Mouse (Mus musculus): ENCODE data around the gene Ctr9. TPM values are rescaled to one million over a fixed set of nuclear protein-coding genes. Genes with fewer than 3 reads are reported as not detected.

Ctr9 gene
- 10 to 100 TPM; 11.3 to 18.2 (median 12.9) TPM for total RNA-seq (2022)

DNA sequence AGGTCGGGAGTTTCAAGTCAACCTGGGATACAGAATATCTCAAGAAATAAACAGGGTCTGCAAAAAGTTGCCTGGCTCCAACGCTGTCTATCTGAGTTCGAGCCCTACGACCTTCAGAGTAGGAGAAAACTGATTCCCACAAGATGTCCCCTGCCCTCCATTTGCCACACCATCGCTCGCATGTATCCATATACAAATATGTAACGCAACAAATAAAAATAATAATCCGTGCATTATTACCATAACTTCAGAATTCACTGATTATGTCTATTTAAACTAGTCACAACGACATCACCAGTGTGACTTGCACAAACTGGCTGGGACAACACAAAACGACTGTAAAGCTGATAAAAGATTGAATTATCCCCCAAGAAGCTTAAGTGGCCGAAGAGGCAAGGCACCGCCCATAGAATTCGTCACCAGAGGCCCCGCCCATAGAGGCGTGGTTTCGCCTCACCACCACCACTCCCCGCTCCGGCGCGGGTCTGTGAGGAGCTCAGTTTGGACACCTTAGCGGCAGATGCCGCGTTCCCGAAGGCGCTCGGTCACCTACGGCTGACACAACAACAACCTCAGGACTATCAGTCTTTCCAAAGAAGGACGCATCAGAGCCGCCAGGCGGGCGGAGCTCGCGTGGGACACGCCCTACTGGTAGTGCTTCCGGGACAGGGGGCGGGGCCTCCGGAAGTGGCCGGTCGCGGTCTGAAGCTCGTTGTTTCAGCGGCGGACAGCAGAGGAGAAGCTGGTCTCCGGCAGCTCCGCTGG lies at the start of gene Ctr9:
TSS of gene Ctr9 (plus strand) at position 671 of the 765 bp plus-strand sequence.
- peak; percentile 95 for DNase-seq (ENCODE audit: low spot score)

DNA sequence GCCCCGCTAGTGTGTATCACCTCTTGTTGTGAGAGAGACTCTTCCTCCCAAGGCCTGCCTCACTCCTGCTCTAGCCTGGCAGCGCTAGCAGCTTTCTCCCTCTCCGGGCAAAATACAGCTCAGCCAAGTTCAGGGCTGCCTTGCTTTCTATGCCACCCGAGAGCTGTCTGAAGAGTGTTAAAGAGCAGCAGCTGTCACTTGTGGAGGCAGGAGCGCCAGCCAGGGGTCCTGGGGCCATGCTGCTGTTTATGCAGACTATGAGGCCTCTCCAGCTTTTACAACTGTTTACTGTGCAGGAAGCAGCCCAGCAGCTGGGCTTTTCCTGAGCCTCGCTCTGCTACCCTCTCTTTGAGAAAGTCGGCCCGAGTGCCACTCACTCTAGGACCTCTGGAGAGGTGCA lies 47.7 kb upstream of the Ctr9 start:
- no peak for DNase-seq (ENCODE audit: low spot score)

DNA sequence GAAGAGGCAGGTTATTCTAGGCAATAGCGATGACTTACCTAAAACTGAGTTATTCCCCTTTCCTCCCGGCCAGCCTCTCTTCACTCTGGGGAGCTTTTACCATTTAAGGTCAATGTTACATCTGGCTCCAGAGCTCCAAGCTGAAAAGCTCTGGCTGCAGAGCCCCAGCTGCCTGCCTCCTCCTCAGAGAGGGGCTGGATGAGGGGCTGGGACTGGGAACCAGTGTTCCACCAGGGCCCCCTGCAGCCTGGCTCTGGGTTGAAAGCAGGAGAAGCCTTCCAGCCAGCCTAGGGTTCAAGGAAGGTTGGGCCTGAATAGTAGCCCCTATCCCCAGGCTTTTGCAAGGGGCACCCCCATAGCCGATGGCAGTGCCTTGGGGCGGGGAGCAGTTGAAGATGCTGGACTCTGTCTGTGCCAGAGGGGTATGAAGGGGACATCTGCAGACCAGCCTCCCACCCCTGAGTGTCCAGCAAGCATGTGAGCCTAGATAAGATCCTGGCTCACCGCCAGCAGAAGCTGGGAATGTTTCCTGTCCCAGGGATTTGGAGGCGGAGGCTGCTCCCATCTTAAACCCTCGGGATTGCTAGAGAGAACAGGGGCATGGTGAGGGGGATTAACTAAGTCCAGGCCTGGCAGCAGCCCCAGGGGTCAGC lies 46.6 kb upstream of the Ctr9 start, which contains the start of gene Mrvi1:
TSS of gene Mrvi1 (minus strand) at position 409 of the 653 bp plus-strand sequence.
- DNase-seq (ENCODE audit: low spot score): peak; percentile 67

DNA sequence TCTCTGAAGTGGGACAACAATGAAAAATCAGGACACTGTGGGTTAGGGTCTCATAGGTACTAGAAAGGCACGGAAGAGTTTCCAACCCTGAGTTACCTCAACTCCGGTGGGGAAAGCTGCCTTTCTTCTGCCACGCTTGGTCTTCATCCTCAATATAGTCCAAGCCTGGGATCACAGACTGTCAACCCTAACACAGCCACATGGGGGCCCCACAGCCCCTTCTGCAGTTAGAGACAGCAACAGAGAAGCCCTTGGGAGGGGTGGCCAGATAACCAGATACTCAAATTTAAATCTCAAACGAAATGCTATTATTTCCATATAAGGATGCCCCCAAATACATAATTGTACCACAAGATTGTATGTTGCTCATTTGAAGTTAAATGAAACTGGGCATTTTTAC lies 46.0 kb upstream of the Ctr9 start:
- no peak for DNase-seq (ENCODE audit: low spot score)

DNA sequence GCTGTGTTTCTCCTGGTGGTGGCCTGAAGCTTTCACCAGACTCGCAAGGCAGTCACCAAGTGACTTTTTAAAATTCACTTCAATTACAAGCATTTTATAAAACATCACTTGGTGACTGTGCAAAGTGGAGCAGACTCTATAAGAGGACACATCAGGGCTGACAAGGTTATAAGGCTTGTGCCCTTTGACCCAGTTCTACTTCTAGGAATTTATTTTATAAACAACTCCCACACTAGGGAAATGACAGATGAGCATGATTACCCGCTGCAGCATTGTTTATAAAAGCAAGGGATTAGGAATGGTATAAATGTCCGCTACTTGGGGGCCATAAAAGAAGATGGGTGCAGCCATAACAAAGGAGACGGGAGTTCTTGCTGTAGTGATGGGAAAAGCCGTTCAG lies 45.1 kb upstream of the Ctr9 start:
- DNase-seq (ENCODE audit: low spot score): no peak

DNA sequence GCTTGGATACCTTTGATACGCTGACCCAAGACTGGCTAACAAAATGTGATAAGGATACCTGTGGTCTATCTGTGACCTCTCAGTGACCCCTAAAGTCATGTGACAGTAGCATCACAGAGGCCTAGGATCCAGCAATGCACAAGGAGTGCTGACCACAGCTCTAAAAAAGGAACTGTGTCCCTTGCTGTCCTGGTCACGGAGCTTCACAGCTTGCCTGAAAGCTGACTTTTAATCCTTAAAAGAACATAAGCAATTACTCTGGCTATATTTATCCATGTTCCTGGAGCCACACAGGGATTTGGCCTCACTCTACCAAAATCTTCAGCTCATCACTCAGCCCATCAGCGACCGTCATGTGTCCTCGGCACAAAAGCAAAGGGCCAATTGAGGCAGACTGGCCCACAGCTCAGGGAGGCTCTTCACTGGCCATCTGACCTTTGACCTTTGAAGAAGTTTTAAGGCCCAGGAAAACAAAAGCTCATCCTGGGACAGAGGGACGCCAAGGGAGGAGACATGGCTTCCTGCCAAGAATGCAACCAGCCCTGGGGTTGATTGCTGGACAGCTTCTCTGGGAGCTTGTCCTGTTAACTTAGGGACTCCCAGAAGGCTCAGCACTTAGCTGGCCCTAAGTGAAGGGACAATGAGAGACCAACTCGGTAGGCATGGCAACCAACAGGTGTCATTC lies 43.0 kb upstream of the Ctr9 start:
- no peak for DNase-seq (ENCODE audit: low spot score)

DNA sequence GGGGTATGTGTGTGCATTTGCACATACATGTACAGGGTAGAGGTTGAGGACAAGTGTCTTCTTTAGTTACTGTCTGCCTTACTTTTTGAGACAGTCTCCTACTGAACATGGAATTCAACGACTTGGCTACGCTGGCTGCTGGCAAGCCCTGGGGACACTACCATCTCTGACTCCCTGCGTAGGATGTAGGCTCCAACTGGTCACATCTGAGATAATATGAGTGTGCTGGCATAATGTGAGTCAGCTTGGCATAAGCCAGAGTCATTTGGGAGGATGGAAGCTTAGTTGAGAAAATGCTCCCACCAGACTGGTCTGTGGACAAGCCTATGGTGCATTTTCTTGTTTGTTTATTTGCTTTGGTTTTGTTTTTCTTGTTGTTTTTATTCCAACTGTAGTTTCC lies 40.7 kb upstream of the Ctr9 start:
- DNase-seq (ENCODE audit: low spot score): no peak

DNA sequence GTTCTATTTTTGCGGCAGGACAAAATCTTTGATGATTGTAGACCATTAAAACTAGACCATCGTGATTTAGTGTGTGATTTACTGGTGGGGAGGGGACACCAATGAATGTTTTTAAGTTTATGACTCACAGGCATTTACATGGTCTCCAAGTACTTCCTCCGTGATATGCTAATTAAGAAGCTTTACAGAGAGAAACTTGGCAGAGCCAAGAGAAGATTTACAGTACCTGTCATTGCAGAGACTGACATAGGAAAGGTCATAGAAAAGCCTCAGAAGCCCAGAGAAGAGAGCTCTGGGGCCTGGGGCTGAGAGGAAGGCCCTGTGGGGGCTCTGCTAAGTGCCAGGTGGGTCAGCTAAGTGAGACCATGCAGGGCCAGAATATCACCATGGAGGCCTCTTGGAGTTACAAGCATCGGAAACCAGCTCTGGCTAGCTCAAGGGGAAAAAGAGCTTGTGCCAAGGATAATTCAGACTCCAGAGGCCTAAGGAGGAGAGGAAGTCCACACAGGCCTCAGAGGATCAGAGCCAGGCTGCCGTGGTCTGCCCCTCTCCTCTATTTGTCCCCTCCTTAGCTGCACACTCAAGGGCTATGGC lies 39.4 kb upstream of the Ctr9 start:
- DNase-seq (ENCODE audit: low spot score): no peak

DNA sequence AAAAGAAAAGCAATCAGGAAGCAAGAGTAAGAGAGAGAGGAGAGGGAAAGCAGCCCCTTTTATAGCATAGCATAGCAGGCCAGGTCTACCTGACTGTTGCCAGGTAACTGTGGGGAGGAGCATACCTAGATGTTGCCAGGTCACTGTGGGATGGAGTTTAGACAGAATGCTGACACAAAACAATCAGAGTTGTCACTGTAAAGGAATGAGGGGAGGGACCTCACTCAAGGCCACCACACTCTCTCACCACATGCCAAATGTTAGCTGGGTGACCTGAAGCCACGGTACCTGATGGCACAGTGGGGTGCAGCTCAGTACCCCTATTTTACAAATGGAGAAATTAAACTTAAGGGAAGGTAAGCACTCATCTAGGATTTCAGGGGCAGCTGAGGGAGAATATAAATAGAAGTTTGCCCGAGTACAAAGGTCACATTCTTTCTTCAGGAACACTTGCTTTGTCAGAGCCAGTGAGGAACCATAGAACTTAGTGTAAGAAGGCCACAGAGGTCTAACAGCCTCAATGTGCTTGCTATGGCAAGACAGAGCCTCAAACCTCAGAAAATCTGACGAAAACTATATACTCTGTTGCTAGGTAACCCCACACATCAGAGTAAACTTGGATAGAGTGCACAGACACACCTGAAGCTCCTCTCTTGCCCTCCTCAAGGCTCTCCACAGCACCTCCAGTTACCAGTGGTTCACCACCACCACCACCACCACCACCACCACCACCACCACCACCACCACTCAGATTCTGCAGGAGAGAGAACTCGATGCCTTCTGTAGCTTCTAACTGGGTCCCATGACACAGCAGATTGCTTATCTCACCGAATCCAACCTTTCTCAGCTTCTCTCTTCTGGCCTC lies 38.2 kb upstream of the Ctr9 start:
- no peak for DNase-seq (ENCODE audit: low spot score)

DNA sequence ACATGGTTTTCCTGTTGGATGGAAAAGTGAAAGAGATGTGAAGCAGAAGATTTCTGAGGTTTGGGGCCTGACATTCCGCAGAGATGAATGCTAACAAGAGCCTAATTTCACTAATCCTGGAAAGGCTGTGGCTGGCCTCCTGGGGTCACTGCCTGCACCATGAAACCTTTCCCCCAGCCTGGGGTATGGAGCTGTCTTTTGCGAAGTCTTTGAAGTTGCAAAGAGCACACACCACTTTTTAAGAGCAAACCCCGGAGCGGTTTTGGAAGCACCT lies 37.6 kb upstream of the Ctr9 start:
- DNase-seq (ENCODE audit: low spot score): no peak

DNA sequence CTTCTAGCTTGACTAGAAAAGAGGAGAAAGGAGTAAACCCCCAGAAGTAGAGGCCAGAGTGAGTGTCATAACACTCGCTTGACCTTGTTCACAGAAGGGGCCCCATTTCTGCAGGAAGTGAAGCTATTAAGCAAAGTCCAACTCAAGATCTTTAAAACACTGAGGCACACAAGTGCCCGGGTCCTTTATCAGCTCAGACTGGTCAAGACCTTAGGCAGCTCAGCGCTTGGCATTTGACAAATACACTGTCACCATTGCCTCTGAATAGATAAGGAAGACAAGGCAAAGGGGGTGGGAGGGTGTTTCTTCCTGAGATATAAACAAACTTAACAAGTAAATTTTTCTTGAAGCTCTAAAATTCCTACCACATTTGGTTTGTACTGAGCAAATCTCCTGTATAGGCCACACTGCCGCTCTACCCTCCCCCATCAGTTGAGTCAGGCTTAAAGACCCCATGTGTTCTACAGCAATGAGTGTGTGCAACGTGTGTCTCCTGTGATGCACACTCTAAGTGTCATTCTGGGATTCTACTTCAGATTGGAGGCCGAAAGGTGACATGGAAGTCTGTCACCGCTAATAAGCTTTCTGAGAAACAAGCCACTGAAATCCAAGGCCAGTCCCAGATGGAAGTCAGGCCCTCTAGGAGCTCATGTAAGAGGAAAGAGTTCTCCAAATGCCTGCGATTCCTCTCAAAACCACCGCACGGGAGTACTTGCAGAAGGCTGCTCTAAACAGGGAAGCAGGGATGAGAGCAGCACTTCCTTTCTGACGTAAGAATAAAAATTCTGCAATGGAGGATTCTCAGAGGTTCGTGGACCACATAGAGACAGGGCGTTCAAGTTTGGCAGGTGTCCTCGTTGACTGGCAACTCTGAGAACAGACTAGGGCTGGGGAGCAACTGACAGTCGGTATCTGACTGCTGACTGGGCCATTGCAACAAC lies 29.6 kb upstream of the Ctr9 start:
- no peak for DNase-seq (ENCODE audit: low spot score)

DNA sequence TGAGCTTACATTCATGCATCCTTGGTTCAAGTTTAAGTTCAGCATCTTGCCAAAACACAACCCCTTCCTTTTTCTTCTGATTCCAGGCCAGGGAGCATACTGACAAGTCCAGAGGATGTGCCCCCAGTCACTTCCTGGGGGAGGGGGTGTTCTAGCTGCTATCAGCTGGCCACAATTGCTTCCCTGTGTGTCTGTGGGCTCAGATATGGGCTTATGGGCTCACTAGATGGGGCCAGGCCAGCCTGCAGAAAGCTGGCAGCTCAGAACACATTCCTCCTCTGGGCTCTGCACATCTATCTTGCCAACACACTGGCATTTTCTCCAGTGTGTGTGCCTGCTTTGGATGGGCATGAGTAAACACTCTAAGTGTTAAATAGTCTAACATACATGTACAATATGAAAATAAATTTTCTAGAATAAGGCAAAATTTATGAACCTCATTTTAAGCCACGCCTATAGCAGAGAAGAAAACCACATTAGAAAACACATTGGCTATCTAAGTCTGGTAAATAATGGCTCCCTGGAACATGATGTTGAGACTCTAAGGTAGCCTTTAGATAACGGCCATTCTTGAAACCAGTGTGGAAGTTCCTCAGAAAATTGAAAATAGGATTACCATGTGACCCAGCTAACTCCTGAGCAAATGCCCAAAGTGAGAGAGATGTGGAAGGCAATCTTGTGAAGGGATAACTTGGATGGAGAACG lies 24.5 kb upstream of the Ctr9 start:
- DNase-seq (ENCODE audit: low spot score): no peak

DNA sequence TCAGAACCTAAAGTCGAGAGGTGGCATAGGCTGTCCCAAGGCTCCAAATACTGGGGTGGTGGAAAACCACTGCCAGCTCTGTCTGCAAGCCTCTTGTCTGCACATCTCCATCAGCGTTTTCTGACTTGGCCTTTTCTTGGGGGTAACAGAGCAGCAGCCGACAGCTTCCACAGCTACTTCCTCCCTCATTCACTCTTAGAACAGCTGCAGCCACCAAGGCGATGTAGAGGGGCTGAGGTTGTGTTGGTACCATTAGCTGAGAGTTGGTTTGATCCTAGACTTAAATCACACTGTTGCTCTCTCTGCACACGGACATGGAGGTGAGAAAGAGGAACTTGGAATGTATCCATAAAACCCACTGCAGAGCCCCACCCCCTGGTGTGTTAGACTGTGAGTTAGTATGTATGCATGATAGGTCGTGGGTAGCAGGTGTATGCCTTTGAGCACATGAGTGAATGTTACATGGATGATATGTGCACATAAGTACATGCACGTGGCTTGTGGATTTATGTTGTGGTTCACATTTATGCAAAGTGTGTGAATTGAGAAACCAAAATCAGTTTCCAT lies 14.6 kb upstream of the Ctr9 start:
- no peak for DNase-seq (ENCODE audit: low spot score)

DNA sequence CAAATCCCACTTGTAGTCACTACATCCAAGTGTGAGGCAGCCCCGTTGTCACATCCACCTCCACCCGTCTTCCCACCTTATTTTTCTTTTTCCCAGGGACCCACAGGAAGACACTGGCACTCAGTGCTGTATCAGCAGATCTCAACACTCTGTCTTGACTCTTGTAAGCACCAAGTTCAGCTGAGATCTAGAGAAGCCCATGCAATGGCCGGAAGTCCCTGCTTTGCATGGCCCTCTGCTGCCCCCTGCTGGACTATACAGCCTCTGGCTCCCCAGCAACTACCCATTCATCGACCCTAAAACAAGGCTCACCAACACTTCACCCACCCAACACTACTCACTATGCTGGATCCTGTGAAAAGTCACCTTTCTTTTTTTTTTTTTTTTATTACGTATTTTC lies 13.9 kb upstream of the Ctr9 start:
- DNase-seq (ENCODE audit: low spot score): peak; percentile 84

DNA sequence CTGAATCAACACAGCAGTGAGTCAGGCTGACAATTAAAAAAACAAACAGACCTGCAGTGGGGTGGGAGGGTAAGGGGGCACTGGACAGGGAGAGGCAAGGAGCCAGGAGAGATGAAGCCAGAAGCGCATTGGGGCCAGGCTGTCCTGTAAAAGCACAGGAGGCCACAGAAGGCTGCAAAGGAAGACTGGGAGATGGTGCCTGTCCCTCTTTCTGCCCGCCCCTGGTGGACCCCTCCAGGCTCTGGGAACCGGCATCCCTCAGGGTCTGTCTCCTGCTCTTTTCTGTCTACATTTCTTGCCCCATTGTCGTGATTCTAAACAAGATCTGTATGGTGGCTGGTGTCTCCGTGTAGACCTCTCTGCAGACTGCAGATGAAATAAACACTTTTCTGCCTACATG lies 13.0 kb upstream of the Ctr9 start:
- DNase-seq (ENCODE audit: low spot score): no peak

DNA sequence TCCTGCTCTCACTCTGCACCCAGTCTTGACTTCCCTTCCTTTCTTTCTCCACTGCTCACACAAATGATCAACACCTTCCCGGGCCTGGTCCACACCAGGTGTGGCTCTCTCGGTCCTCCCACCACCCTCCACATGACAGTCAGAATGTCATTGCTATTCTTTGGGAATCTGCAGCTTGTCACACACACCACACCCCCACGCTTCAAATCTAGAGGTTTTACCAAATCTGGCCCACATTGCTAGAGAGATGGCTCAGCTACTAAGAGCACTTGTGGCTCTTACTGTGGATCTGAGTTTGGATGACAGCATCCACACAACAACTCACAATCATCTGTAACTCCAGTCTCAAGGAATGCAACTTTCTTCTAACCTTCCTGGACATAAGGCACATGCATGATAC lies 11.8 kb upstream of the Ctr9 start:
- DNase-seq (ENCODE audit: low spot score): no peak

DNA sequence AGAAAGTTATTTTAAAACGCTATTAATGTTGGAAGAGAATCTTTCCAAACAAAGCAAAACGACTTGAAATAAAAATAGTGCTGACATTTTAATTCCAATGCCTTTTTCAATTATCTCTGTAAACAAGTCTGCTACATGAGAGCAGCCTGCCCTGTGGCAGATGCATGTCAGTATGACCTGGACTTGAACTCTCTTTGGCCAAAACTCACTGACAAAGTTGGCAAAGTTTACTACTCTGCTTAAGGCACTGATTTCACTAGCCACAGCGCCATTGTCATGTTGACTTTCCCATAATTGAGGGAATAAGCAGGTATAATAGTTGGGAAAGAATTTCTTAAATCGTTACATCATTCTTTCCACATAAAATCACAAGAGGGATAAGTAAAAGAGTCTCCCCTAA lies 7.9 kb upstream of the Ctr9 start:
- no peak for DNase-seq (ENCODE audit: low spot score)

DNA sequence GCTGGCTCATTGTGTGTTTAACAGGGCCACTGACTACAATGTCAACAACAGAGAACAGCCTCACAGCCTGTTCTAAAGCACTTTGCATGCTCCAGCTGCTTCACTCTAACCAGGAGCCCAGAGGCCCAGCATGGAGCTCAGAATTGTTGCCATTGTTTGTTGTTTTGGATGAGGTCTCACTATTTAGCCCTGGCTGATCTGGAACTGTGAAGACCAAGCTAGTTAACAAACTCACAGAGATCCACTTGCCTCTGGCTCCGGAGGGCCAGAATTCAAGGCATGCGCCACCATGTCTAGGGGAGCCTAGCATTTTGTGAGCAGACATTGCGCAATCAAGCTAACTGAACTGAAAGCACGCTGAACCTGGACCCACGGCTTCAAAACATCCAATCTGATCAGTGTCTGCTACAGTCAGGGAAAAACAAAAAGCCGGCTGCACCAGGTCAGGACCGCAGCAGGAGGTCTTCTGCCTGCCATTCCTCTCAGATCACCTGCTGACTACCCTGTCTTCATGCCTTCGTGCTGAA lies 4.6 kb upstream of the Ctr9 start:
- DNase-seq (ENCODE audit: low spot score): peak; percentile 26

DNA sequence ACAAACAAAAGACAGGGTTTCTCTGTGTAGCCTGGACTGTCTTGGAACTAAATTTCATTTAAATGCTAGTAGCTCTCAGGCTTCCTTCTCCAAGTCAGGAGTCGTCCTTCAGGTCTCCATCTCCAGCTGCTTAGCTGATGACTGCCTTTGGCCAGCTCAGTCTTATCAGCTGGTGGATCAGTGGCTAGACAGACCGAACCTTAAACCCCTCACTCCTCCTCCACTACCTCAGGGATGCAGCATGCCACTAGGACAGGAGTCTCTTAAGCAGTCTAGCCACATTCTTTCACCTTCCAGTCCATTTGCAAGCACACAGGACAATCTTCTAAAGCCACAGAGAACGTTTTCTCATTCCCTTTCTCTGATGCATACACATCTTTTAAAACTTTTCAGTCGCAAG lies 3.8 kb upstream of the Ctr9 start:
- no peak for DNase-seq (ENCODE audit: low spot score)

All from heart, adult 8-10 months (tissue).